In the genomic region with DNA sequence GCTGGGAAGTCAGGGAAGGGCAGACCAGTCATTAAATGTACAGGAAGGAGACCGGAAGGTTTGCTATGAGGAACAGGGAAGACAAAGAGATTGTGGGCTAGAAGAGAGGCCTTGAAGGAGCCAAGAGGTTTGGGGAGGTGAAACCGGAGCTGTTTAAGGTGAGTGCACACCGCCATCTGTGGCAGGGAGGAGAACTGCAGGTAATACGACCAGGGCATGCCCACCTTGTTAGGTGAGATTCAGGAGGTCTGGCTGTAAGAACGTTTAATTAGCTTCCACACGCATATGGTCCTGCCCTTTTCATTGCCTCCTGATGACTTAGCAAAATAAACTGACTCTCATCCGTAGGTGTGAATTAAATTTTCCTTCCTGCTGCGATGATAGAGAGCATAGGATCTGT, we compare ENCODE assay signal across 12 mouse cellular contexts.
A peak's percentile ranks its signal among the peaks of the same experiment; 100 is the strongest.
DNase-seq lines count a peak whose midpoint lies in the region; ATAC-seq and TF ChIP-seq lines count a peak whose summit lies in the region.
"Had no signal": no experiment of that assay in that cellular context is flagged by ENCODE, and none has a peak within 500 bp of the region (broad histone marks: within the 10 kb centered on the region; RNA-seq: fewer than 3 reads in every experiment).

No protein-coding gene starts in this region.

- WGBS in forebrain, postnatal 0 days = 29% methylated on average over 8 of the region's 8 CpGs
- 29% methylated on average over 8 of the region's 8 CpGs for WGBS in forebrain, embryonic 15.5 days

- no peak overlapping the region for H3K4me3 ChIP-seq in forebrain, postnatal 0 days (ENCODE audit: low read depth, low read length)
- no peak overlapping the region for H3K4me3 ChIP-seq in forebrain, embryonic 15.5 days
- H3K4me3 ChIP-seq in megakaryocyte, embryonic 14.5 days (replicated peaks) = peak overlapping the region; percentile 7
- H3K4me3 ChIP-seq: heart, embryonic 13.5 days had no signal

- H3K27me3 ChIP-seq in forebrain, postnatal 0 days (ENCODE audit: insufficient read depth, low read length) = no peaks in the 10 kb centered on the region
- no peaks in the 10 kb centered on the region for H3K27me3 ChIP-seq in forebrain, embryonic 15.5 days
- H3K27me3 ChIP-seq in megakaryocyte, embryonic 14.5 days (replicated peaks) = no peaks in the 10 kb centered on the region
- H3K27me3 ChIP-seq: heart, embryonic 13.5 days had no signal

- peak; percentile 53 for TF ChIP-seq CTCF in forebrain, postnatal 0 days (IDR thresholded peaks at IDR 0.05; ENCODE audit: low read depth)

- no peaks in the 10 kb centered on the region for H3K4me1 ChIP-seq in forebrain, postnatal 0 days (ENCODE audit: insufficient read depth)
- no peaks in the 10 kb centered on the region for H3K4me1 ChIP-seq in forebrain, embryonic 15.5 days
- H3K4me1 ChIP-seq in megakaryocyte, embryonic 14.5 days = no peaks in the 10 kb centered on the region
- H3K4me1 ChIP-seq: heart, embryonic 13.5 days had no signal

- H3K4me2 ChIP-seq in forebrain, postnatal 0 days (ENCODE audit: low read depth) = no peak overlapping the region
- H3K4me2 ChIP-seq in forebrain, embryonic 15.5 days (replicated peaks) = no peak overlapping the region
- H3K4me2 ChIP-seq: heart, embryonic 13.5 days had no signal

- ATAC-seq in forebrain, postnatal 0 days = no peak
- ATAC-seq in forebrain, embryonic 15.5 days (replicated peaks) = no peak
- ATAC-seq in megakaryocyte, adult 5-6 weeks (ENCODE audit: poor library complexity, severe bottlenecking) = no peak
- ATAC-seq in activated CD4-positive, CD25-positive, alpha-beta regulatory T cell, adult 4 months = no peak

- DNase-seq in forebrain, postnatal 0 days = no peak
- peak; percentile 45 for DNase-seq in embryo, embryonic 11 days
- DNase-seq in retina, embryonic 14.5 days (ENCODE audit: low spot score) = peak; percentile 46
- DNase-seq in heart, postnatal 25 days (ENCODE audit: low spot score) = no peak
- DNase-seq: cerebellum, adult 9-10 months; layer of hippocampus, postnatal 36 days; right cerebral cortex, postnatal 4 days had no signal

- H3K27ac ChIP-seq in forebrain, postnatal 0 days (ENCODE audit: low read depth, low read length) = no peak overlapping the region
- no peak overlapping the region for H3K27ac ChIP-seq in forebrain, embryonic 15.5 days (replicated peaks)
- H3K27ac ChIP-seq: heart, embryonic 13.5 days had no signal

- intact Hi-C loops in heart, postnatal 25 days (cut with DNase I) = no loop called here

- no peaks in the 10 kb centered on the region for H3K36me3 ChIP-seq in forebrain, postnatal 0 days (ENCODE audit: insufficient read depth)
- H3K36me3 ChIP-seq in forebrain, embryonic 15.5 days = no peaks in the 10 kb centered on the region
- H3K36me3 ChIP-seq in megakaryocyte, embryonic 14.5 days (replicated peaks; ENCODE audit: low read length) = no peaks in the 10 kb centered on the region
- H3K36me3 ChIP-seq: heart, embryonic 13.5 days had no signal

- no peaks in the 10 kb centered on the region for H3K9me3 ChIP-seq in forebrain, postnatal 0 days (ENCODE audit: low read length)
- H3K9me3 ChIP-seq in forebrain, embryonic 15.5 days = no peaks in the 10 kb centered on the region
- peaks cover 81% of the 10 kb centered on the region for H3K9me3 ChIP-seq in megakaryocyte, embryonic 14.5 days

- H3K9ac ChIP-seq in forebrain, postnatal 0 days = no peak overlapping the region
- no peak overlapping the region for H3K9ac ChIP-seq in forebrain, embryonic 15.5 days (replicated peaks)
- H3K9ac ChIP-seq: heart, embryonic 13.5 days had no signal

Comparison
In these comparisons a context has a peak if more than half of its experiments do, and no peak if none do; other contexts are left out.
1. DNase-seq: peak in embryo, embryonic 11 days (single experiment) and retina, embryonic 14.5 days (single experiment); none in forebrain, postnatal 0 days (single experiment) and heart, postnatal 25 days (single experiment).